Mouse (Mus musculus): ENCODE measurements at regions not wholly inside any gene's neighbourhood (a gene's known extent, or its start where the extent isn't known, plus 50 kb on each side); places are given as distances from the start of the nearest gene placed in this dataset.
A peak's percentile ranks its signal among the peaks of the same experiment; 100 is the strongest.

DNA sequence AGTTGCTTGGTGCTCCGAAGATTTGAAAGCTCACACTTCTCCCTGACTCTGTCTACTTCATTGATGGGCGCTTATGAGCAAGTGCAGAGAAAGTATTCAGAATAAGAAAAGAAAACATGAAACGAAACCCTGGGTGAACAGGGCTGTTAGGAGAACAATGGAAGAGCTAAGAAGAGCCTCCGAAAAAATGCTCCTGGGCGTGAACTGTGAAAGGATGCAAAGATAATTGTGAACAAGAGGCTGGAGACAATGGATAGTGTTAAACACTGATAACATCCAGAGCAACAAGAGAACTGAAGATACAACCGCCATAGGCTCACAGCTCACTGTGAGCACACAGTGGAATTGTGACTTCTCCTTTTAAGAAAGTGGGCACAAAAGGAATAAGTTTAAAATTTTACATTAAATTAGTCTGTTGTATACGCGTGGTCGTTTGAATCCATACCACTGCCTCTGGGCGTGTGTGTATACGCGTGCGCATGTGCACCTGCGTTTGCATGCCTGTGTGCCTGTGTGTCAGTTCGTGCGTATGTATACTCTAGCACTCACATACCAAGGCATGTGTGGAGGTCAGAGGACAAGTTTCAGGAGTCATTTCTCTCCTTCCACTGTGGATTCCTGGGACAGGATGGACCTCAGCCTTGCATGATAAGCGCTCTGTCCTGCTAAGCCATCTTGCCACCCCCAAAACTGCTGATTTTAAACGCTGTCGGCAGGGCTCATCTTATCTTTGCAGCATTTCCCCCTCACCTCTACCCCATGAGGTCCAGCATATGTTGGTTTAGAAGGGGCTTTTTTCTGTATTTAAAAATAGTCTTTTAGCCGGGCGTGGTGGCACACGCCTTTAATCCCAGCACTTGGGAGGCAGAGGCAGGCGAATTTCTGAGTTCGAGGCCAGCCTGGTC, 113.0 kb upstream of the 1700016C15Rik start:
- no peak for DNase-seq (ENCODE audit: low spot score in 2 of 2)

DNA sequence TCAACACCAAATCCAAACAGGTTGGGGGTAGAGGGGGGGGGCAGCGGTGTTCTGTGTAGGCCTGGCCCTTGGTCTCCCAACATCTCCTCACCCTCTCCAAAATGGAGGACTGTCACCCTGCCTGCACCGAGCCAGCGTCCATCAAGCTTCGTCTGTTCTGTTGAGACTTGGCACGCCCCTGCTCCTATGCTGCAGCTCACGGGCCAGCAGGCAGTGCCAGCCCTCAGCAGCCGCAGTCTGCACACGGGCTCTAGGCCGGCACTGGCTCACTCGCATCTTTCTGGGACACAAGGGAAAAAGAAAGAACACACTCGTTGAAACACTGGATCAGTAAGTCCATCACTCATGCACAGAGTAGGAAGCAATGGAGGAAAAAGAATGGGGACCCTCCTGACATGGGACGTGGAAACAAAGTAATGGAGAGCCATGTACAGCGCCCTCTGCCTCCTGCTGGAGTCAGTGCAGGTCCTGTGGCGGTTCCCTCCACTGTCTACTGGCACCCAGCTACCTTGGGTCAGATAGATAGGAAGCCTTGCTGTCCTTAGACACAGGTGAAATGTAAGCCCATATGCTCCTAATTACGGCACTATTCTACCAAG, 109.0 kb upstream of the 1700016C15Rik start:
- DNase-seq (ENCODE audit: low spot score in 2 of 2), result no peak

DNA sequence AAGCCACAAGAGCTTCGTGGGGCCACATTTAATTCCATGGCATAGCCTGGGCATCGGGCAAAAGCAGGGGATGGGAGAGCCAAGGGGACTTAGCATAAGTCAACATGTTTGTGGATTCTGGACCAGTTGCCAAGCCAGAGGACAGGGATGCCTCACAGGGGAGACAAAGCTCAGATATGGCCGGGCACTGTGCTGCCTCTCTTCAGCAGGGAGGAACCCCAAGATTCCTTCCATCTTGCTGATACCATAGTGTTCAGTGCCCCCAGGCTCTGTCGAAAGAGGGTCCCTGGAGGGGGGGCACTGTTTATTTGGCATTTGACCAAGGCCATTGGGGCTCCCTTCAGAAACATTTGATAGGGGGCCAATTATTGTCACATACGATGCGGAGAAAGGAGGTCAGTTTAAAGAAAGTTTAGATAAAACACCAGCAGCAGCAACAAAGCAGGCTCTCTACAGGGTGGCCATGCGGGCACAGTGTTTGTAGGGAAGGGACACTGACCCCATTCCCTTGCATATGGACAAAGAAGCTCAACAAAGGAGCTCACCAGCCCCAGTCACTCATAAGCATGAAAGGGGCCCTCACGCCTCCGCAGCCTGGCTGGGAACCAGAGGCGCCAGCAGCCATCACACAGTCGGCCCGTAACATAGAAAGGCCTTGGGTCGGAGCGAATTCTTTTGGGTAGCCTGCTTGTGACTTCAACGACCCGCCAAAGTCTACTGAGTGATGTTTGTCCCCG, 107.6 kb upstream of the 1700016C15Rik start:
- no peak for DNase-seq (ENCODE audit: low spot score in 2 of 2)

GRCm38 (mm10) chr1:177623304-177623726, 106.3 kb upstream of the 1700016C15Rik start:
- peak; percentile 31 to 50 for DNase-seq (ENCODE audit: low spot score in 2 of 2)

DNA sequence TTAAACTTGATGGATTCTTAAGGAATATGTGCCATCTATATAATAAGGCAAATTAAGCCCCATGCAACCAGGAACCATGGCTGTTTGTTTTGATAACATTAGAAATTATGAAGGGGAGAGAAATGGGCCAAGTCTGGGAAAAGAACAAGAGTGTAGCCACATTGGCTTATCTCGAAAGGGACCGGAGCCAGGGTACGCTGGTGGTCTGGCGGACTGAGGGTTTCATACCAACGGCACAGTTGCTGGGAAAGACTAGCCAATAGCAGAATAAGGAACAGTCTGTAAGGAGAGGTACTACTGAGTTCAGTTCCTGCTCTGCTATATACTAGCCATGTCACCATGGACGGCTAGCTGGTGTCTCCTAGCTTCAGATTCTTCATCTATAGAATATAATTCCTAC, 105.9 kb upstream of the 1700016C15Rik start:
- no peak for DNase-seq (ENCODE audit: low spot score in 2 of 2)

- DNase-seq (ENCODE audit: low spot score in 2 of 2), result no peak
Measured at GRCm38 (mm10) chr1:177627814-177628213, 101.8 kb upstream of the 1700016C15Rik start.

DNA sequence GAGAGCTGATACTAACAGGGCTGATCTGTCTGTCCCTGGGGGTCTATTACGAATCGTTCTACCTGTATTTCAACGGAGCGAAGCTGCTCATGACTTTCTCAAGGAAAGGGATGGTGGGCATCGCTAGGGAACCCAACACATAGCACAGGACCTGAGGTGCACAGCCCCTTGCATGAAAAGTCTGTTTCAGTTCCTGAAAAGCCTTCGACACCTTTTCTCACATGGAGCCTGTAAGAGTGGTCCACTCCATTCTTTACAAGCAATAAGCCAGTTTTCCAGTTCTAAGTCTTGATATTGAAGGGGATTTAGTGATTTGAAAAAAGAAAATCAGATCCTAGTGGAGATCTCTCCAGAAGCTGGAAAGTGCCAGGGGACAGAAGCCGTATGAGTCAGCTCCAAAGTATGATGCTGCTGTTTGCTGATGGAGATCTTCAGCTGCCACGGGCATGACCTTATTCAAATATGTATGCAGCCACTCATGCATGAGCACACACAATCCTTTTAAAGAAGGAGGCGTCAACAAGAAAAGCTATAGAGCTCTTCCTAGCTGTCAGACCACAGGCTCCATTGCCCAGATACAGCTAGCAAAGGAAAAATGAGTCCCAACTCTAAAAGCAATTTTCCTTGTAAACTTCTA, 95.5 kb upstream of the 1700016C15Rik start:
- DNase-seq (ENCODE audit: low spot score in 2 of 2), result peak; percentile 30 to 31

GRCm38 (mm10) chr1:177637061-177637460, 92.6 kb upstream of the 1700016C15Rik start:
- DNase-seq (ENCODE audit: low spot score in 2 of 2), result no peak

GRCm38 (mm10) chr1:177638381-177638780, 91.2 kb upstream of the 1700016C15Rik start:
- no peak for DNase-seq (ENCODE audit: low spot score in 2 of 2)

DNA sequence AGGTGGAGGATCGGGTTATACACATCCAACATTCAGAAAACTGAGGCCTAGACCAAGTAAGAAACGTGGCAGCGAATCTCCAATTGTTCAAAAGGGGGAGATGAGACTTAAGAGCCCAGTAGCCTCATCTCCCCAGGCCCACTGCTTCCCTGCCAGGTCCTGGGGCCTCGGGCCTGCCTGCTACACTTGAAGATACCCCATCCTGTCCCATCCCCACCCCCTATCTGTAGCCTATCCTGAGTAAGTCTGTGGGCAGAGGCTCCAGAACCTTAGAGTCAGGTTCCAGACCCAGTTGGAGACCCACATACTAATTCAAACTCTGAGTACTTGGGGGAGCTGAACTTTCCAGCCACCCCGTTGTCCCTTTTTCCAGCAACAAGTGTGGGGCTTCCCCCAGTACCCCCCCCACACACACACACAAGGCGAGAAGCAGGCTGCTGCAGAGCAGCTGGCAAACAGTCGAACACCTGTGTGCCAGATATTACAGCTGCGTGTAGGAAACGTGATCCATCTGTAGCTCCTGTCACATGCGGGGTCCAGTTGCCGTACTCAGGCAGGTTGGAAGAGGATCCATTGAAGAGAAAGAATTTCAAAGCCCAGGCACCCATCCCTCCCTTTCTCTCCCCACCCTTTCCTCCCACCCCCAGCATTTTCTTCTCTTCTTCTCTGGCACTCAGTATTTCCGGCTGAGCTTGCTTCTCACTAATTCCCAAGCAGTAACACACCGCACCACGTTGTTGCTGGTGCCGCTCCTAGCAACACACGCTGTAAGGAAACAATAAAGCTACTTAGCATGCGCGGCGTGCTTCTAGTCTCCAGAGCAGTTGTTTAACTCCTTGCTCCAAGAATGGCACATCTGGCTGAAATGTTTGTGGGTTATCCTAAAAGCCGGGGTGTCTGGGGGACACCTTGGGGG, 89.4 kb upstream of the 1700016C15Rik start:
- no peak for DNase-seq (ENCODE audit: low spot score in 2 of 2)

DNA sequence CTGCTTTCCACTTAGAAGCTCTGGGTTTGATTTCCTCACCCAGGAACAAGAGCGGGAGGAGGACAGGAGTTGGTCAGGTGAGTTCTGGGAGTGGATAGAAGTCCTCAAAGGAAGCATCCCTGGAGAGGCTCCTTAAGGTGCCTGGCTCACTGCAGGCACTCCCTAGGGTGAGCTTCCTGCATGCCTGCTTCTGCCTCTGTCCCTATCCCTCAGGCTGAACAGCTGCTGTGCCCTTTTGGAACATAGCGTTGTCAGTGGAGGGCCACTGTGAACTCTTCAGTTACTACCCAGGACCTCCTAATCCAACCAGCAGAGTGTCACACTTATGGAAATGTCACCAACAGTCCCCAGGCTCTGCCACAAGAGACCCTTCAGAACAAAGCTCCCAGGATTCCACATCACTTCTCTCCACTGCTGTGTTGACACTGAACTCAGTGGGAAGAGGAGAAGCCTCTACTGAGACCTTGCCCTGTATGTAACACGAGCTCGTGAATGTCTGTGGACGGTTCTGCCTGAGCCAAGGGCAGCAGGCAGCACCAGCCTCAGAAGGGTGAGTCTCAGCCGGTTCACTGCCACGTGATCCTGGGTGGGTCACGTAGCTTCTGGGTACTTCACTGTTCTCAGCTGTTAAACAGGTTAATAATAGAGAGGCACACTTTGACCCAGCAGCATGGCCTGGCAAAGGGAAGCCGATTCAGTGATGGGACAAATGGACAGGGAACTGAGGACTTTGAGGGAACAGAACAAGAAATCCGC, 86.7 kb upstream of the 1700016C15Rik start:
- no peak for DNase-seq (ENCODE audit: low spot score in 2 of 2)

GRCm38 (mm10) chr1:177643662-177644061, 86.0 kb upstream of the 1700016C15Rik start:
- DNase-seq (ENCODE audit: low spot score in 2 of 2), result no peak

DNA sequence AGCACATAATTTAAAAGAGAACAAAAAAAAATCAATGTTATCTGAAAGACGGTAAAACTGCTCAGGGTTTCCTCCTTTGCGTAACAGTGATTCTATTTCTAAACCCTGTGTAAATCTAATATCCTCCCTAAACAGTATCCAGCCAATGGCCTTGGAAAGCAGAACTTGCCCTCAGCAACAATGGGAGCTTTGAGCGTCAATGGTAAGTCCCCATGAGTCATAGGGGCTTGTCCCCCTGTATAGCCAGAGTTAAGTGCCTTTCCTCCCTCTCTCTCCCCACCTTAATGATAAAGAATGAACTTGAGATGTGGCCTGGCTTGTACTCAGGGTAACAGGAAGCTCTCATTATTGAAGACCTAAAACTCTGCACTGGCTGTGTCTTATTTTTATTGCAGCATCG, 85.4 kb upstream of the 1700016C15Rik start:
- DNase-seq (ENCODE audit: low spot score in 2 of 2), result no peak

DNA sequence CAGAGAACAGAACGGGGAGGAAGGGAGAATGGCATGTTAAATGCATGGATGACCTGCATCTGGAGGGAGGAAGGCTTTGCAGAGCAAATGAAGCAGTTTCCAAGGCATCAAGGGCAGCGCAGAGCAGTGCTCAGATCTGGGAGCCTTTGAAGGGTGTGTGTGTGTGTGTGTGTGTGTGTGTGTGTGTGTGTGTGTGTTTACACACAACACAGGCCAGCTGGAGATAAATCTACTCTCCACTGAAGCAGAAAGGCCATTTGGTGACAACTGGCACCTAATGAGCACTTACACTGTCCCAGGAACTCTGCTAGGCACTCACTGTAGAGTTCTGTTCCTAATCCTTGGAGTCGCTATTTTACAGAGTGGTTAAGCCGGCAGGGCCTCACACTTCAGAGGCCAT, 84.3 kb upstream of the 1700016C15Rik start:
- DNase-seq (ENCODE audit: low spot score in 2 of 2), result no peak

DNA sequence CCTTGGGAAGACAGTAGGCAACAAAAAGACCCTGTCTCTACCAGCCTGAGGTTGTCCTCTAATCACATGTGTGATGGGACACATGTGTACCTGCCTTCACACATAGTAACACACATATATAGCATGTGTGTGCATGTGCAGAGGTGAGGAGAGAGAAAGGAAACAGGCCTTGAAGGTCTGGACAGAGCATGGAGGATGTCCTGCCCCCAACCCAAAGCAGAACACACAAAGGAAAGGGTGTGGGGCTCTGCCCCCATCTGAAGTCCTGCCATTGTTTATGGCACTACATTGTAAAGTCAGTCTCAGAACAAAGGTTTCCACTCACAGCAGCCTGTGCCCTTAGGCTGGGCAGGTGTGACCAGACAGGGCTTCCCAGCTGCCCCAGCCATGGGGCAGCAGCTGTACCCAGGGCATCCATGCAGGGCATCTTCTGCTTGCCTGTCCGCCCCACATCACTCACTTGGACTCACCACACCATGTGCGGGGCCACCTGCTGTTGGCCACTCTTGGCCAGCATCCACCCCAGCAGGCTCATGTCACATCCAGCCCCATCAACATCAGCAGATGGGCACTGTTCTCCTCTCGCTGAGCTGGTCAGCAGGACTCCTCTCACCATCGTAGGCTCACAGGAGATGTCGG, 83.6 kb upstream of the 1700016C15Rik start:
- no peak for DNase-seq (ENCODE audit: low spot score in 2 of 2)

- no peak for DNase-seq (ENCODE audit: low spot score in 2 of 2)
Measured at GRCm38 (mm10) chr1:177647876-177648275, 81.7 kb upstream of the 1700016C15Rik start.

GRCm38 (mm10) chr1:177648974-177649373, 80.6 kb upstream of the 1700016C15Rik start:
- DNase-seq (ENCODE audit: low spot score in 2 of 2), result no peak

DNA sequence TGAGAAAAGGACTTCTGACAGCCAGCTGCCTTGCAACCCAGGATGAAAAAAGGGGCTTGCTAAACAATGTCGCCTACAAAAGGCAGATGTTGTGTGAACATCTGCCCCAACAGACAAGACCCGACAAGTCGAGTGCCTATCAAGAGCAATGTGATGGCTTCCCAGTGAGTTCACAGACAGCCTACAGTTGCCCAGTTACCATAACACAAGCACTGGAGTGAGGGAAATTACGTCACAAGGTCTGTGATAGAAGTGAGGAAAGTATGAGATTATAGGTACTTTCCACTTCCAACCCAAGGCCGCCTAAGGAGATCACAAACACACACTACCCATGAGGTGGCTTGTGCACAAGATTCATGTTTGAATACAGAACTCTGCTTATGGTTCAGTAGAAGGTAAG, 78.4 kb upstream of the 1700016C15Rik start:
- DNase-seq (ENCODE audit: low spot score in 2 of 2), result no peak

GRCm38 (mm10) chr1:177663163-177663562, 66.5 kb upstream of the 1700016C15Rik start:
- DNase-seq (ENCODE audit: low spot score in 2 of 2), result no peak
